Mouse (Mus musculus) megakaryocyte, embryonic 14.5 days (primary cell): ENCODE data around the gene Espnl.

Experiments used
- FLI1 ChIP-seq: IDR thresholded peaks from 2 replicates; pipeline ENCODE4 v1.6.1; 2012; ENCODE audit warnings: low read length, inconsistent platforms, mixed read lengths
- GATA1 ChIP-seq: IDR thresholded peaks from 3 replicates; pipeline ENCODE4 v1.6.1; 2012; ENCODE audit warnings: mixed read lengths, low read length, inconsistent platforms, borderline replicate concordance

GRCm38 (mm10) chr1:91380453-91381090 is 58.7 kb downstream of the Espnl start:
- TF ChIP-seq FLI1: no peak
- TF ChIP-seq GATA1: no peak
